Mouse (Mus musculus): ENCODE data around the gene 1700029J07Rik. TPM values are rescaled to one million over a fixed set of nuclear protein-coding genes. Genes with fewer than 3 reads are reported as not detected.

1700029J07Rik gene
- polyA plus RNA-seq, 1 experiment from 2014 or later: 1.2 TPM

DNA sequence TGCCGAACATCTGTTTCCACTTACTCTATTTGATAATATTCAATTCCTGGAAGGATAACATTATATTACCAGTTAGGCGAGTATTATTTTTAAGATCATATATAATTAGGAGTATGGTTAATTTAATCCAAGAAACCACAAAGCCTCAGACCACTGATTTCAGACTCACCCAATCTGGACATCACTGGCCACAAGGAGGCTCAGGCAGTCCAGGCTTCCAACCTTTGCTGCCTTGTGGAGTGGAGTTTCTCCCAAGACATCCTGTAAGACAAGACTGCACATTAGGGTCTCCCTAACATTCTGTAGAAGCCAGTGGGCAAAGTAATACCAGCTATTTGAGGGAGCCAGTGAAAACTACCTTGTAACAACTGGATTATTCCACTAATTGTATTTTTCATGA lies 23.2 kb upstream of the 1700029J07Rik start:
- Histone ChIP-seq H3K36me3 (peaks cover 36% of the 10 kb centered on the region), H3K4me3 (no peak overlapping the region), H3K27me3 (replicated peaks) (no peaks in the 10 kb centered on the region), H3K4me2 (peak overlapping the region; percentile 77), H3K9ac (no peak overlapping the region), H3K9me3 (replicated peaks) (no peaks in the 10 kb centered on the region), H3K4me1 (peaks cover 19% of the 10 kb centered on the region), H3K27ac (no peak overlapping the region)
- no peak for ATAC-seq
- WGBS (ENCODE audit: insufficient replicate concordance): 64% methylated on average over 2 of the region's 2 CpGs

DNA sequence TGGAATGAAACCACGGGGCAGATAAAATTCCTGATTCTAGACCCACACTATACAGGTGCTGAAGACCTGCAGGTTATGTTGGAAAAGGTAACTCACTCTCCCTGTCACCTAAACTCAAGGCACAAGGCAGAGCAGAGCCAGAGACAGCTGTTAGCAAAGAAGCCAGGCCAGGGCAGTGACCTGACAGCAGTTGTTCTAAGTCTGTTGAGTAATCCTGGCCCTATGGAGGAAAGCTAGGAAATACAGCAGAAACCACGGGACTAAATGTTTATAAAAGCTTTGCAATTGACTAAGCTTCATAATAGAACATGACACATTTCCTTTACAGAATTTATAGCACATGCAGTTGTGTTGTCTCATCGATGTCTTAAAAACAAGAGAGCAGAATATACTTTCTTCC lies 20.5 kb upstream of the 1700029J07Rik start:
- Histone ChIP-seq H3K9ac (no peak overlapping the region), H3K27me3 (replicated peaks) (no peaks in the 10 kb centered on the region), H3K4me2 (no peak overlapping the region), H3K4me1 (peaks cover 16% of the 10 kb centered on the region), H3K27ac (no peak overlapping the region), H3K4me3 (no peak overlapping the region), H3K9me3 (replicated peaks) (no peaks in the 10 kb centered on the region), H3K36me3 (peaks cover 53% of the 10 kb centered on the region)
- ATAC-seq: no peak
- 78% methylated on average over 3 of the region's 3 CpGs for WGBS (ENCODE audit: insufficient replicate concordance)

DNA sequence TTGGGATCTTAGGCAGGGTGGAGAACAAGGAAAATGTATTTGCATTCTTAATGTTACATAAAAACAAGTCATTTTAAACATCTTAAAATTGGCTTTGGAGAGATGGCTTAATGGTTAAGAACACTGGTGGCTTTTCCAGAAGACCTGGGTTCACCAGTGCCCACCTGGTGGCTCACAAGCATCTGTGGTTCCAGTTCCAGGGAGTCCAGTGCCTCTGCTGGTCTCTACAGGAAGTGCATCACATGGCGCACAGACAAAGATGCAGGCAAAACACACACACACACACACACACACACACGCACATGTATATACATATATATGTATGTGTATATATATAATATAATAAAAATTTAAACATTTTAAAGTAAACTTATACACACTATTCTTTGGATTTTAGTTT lies 19.1 kb upstream of the 1700029J07Rik start:
- WGBS (ENCODE audit: insufficient replicate concordance): 78% methylated on average over 2 of the region's 2 CpGs
- no peaks in the 10 kb centered on the region for H3K27me3 ChIP-seq (replicated peaks)
- H3K9ac ChIP-seq: no peak overlapping the region
- peaks cover 8% of the 10 kb centered on the region for H3K4me1 ChIP-seq
- peaks cover 61% of the 10 kb centered on the region for H3K36me3 ChIP-seq
- H3K9me3 ChIP-seq (replicated peaks): no peaks in the 10 kb centered on the region
- no peak overlapping the region for H3K4me3 ChIP-seq
- H3K4me2 ChIP-seq: no peak overlapping the region
- no peak for ATAC-seq
- H3K27ac ChIP-seq: no peak overlapping the region

DNA sequence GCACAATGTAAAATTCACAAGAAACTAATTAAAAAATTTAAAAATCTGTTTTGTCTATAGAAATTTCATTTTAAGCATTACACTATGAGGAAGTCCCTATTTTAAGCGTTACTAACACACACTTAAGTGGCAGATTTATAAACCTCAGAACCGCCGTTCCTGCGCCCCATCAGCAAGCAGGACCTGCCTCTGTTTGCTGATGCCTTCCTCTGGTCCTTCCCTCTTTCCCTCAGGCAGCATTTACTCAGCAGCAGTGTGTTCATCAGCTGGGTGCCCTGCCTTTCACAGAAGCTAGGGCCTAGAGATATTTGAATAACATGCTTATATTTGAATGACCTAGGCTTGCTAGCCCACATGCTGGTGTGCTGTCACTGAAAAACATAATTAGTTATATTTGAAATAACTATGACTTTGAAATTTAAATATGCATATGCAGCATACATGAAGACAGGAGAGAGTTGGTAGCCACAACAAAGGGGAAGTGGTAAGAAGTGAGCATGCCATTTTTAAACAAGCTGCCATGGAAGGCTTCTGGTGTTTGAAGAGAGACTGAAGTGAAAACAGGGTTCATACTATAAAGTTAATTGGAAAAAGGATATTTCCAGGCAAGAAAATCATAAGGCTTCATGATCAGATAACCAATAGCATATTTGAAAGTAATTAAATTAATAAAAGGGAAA lies 15.7 kb upstream of the 1700029J07Rik start:
- WGBS (ENCODE audit: insufficient replicate concordance): 64% methylated on average over 4 of the region's 4 CpGs
- H3K4me3 ChIP-seq: no peak overlapping the region
- no peak for ATAC-seq

DNA sequence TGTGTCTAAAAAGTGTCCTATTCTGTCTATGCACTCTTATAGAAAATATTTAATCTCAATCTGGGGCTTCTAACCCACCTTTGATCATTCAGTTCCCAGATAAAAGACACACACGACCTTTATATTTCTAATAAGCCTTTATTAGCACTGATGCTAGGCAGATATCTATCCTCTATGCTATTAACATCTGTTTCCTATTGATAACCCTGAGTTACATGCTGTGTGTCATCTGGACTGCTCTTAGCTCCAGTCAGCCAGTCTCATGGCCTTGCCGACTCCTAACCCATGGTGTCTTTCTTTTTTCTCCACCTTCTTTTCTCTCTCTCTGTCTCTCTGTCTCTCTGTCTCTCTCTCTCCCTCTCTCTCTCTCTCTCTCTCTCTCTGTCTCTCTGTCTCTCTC lies 13.1 kb upstream of the 1700029J07Rik start:
- no peak overlapping the region for H3K4me2 ChIP-seq
- peaks cover 7% of the 10 kb centered on the region; the same call in 1 of the 2 replicates for H3K4me1 ChIP-seq
- peak; percentile 70 for ATAC-seq
- H3K9me3 ChIP-seq (replicated peaks): no peaks in the 10 kb centered on the region
- no peaks in the 10 kb centered on the region for H3K27me3 ChIP-seq (replicated peaks)
- H3K27ac ChIP-seq: no peak overlapping the region
- 0 out of 2 replicates have a peak overlapping the region, but pooled peaks have one; percentile 29 for H3K9ac ChIP-seq
- 26% methylated on average over 2 of the region's 2 CpGs for WGBS (ENCODE audit: insufficient replicate concordance)
- H3K4me3 ChIP-seq: no peak overlapping the region
- H3K36me3 ChIP-seq: peaks cover 70% of the 10 kb centered on the region

More for the DNA sequence above, 15.7 kb upstream of the 1700029J07Rik start:
- Histone ChIP-seq H3K9ac (no peak overlapping the region), H3K9me3 (replicated peaks) (no peaks in the 10 kb centered on the region), H3K4me2 (no peak overlapping the region), H3K27me3 (replicated peaks) (no peaks in the 10 kb centered on the region), H3K27ac (no peak overlapping the region), H3K4me1 (peaks cover 7% of the 10 kb centered on the region; the same call in 1 of the 2 replicates), H3K36me3 (peaks cover 66% of the 10 kb centered on the region)

DNA sequence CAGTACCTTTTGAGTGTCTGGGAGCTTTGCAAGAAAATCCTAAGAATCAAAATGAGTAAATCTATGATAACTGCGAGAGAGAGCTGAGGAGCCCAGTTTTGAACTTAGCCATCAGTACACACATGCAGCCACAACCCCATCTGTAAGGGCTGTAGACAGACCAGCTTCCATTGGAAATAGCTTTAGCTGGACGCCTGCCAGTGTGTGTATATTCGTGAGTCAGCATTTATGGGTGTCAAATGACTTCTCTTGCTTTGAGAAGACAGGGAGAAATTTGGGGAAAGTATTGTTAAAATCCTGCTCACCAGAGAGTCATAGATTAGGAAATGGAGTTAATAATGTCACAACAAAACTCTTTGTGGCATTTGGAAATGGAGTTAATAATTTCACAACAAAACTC lies 11.6 kb upstream of the 1700029J07Rik start:
- WGBS (ENCODE audit: insufficient replicate concordance): 78% methylated on average over 3 of the region's 3 CpGs
- H3K27me3 ChIP-seq (replicated peaks): no peaks in the 10 kb centered on the region
- no peak for ATAC-seq
- peaks cover 79% of the 10 kb centered on the region for H3K36me3 ChIP-seq
- no peak overlapping the region for H3K9ac ChIP-seq
- no peak overlapping the region for H3K4me2 ChIP-seq
- peaks cover 7% of the 10 kb centered on the region; the same call in 1 of the 2 replicates for H3K4me1 ChIP-seq
- H3K27ac ChIP-seq: no peak overlapping the region
- H3K9me3 ChIP-seq (replicated peaks): no peaks in the 10 kb centered on the region
- no peak overlapping the region for H3K4me3 ChIP-seq

DNA sequence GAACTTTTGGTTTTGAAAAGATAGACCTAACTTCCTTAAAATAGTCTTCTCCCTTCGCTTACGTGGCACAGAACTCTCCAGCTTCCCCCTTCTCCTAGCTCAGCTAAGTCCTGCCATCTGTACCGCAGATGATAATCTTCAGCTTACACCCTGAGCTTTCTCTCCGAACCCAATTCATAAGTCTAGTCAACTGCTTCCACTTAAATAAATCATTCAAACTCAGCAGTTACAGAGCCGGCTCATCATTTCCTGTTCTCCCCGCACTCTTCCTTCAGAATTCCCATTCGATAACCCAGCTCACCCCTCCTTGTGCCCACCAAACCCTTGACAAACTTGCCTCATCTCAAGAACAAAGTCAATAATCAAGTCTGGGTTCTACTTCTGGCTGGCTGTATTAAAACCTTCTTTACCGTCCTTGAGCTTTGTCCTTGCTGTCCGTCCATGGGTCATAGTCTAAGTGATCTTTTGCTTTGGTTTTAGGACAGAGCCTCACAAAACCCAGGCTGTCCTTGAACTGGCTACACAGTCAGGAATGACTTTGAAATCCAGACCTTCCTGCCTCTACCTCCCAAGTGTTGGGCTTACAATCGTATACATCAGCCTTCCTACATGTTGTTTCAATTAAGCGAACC lies 901 bp upstream of the 1700029J07Rik start:
- H3K4me1 ChIP-seq: peaks cover 17% of the 10 kb centered on the region
- peaks cover under 1% of the 10 kb centered on the region; the same call in 1 of the 2 replicates for H3K9me3 ChIP-seq (replicated peaks)
- ATAC-seq: peak; percentile 42
- peak overlapping the region; percentile 70 for H3K4me3 ChIP-seq
- H3K27ac ChIP-seq: peak overlapping the region; percentile 66; the same call in 1 of the 2 replicates
- peaks cover 35% of the 10 kb centered on the region for H3K36me3 ChIP-seq
- H3K9ac ChIP-seq: peak overlapping the region; percentile 69
- H3K27me3 ChIP-seq (replicated peaks): no peaks in the 10 kb centered on the region
- 36% methylated on average over 11 of the region's 11 CpGs for WGBS (ENCODE audit: insufficient replicate concordance)
- peak overlapping the region; percentile 74 for H3K4me2 ChIP-seq

DNA sequence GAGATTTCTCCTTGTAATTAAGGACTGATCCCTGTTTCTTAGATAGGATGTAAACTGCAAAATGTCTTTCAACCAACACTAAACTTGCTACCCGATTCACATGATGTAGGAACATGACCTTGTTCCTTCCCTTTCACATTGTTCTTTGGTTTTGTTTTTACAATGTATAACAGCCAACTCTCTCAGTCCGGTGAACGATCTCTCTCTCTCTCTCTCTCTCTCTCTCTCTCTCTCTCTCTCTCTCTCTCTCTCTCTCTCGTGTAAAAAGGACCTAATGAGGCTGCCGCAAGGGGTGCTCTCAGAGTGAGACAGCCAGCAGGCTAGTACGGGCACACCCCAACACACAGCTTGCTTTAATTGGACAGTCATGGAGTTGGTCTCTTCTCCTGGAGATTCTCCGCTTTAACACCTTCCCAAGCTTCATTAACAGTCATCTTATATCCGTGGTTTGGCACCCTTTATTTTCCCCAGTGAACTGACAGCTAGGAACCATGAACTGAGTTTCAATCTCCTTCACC lies 1.0 kb downstream of the 1700029J07Rik start:
- Histone ChIP-seq H3K9ac (peak overlapping the region; percentile 70; the same call in 1 of the 2 replicates), H3K4me3 (no peak overlapping the region), H3K36me3 (peaks cover 24% of the 10 kb centered on the region), H3K9me3 (replicated peaks) (peaks cover 5% of the 10 kb centered on the region; the same call in 1 of the 2 replicates), H3K27me3 (replicated peaks) (no peaks in the 10 kb centered on the region), H3K4me2 (peak overlapping the region; percentile 74), H3K27ac (0 out of 2 replicates have a peak overlapping the region, but pooled peaks have one; percentile 61), H3K4me1 (peaks cover 17% of the 10 kb centered on the region)
- 67% methylated on average over 8 of the region's 8 CpGs for whole genome bisulfite sequencing (ENCODE audit: insufficient replicate concordance)
- ATAC-seq: no peak

DNA sequence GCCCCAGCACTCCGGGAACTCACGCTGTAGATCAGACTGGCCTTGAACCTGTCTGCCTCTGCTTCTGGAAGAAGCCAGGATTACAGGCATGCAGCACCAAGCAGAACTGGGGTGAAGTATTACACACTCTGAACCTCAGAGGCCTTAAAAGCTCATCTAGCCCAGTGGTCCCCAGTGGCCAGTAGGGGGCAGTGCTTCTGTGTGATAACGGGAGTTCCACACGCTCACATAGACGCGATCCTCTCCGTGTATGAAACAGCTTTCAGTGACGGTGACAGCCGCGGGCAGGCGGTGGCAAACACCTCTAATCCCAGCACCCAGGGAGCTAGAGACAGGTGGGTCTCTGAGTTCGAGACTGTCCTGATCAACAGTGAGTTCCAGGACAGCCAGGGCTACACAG lies 4.2 kb downstream of the 1700029J07Rik start:
- H3K4me1 ChIP-seq: peaks cover 10% of the 10 kb centered on the region
- WGBS (ENCODE audit: insufficient replicate concordance): 87% methylated on average over 12 of the region's 12 CpGs
- H3K4me3 ChIP-seq: no peak overlapping the region
- H3K4me2 ChIP-seq: no peak overlapping the region
- H3K9me3 ChIP-seq (replicated peaks): peaks cover 5% of the 10 kb centered on the region; the same call in 1 of the 2 replicates
- H3K9ac ChIP-seq: no peak overlapping the region
- no peak for ATAC-seq
- H3K36me3 ChIP-seq: peaks cover 6% of the 10 kb centered on the region
- H3K27ac ChIP-seq: no peak overlapping the region
- no peaks in the 10 kb centered on the region for H3K27me3 ChIP-seq (replicated peaks)

DNA sequence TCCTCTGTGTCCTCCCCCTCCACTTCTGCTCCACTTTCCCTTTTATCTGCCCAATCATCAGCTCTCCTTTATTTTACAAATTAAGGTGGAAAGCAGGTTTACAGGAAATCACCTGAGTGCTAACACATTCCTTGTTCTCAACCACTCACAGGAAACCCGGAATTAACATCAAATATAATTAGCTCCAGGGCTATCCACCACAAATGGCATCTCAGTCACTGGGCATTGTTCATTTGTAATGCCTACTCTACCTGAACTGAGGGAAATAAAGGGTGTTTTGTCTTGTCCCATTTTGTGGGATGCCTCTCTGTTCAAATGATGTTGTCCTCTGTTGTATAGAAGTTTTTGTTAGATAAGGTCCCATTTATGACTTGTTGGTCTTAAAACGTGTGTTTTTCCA lies 24.4 kb downstream of the 1700029J07Rik start:
- Histone ChIP-seq H3K27ac (no peak overlapping the region), H3K9me3 (replicated peaks) (no peaks in the 10 kb centered on the region), H3K4me1 (no peaks in the 10 kb centered on the region), H3K27me3 (replicated peaks) (no peaks in the 10 kb centered on the region), H3K9ac (no peak overlapping the region), H3K4me2 (no peak overlapping the region), H3K4me3 (no peak overlapping the region), H3K36me3 (no peaks in the 10 kb centered on the region)
- ATAC-seq: no peak
- WGBS (ENCODE audit: insufficient replicate concordance): 46% methylated on average over 2 of the region's 2 CpGs

DNA sequence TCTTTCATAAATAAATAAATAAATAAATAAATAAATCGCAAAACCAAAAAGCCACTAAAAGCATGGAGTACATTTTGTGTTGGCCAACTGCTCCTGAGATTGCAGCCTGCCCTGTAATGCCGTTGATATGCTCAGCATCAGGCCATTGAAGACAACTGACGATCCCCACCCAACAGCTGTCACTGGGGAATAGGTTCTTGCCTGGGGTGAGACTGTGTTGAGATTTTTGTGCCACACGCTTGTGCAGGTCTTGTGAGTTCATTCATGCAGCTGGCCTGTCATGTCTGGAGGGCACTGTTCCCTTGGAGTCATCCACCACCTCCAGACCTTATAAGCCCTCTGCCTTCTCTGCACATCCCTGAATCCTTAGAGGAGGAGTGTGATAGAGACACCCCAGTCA lies 28.8 kb downstream of the 1700029J07Rik start:
- Histone ChIP-seq H3K9ac (no peak overlapping the region), H3K4me3 (no peak overlapping the region), H3K4me2 (no peak overlapping the region), H3K36me3 (no peaks in the 10 kb centered on the region), H3K9me3 (replicated peaks) (no peaks in the 10 kb centered on the region), H3K4me1 (no peaks in the 10 kb centered on the region), H3K27me3 (replicated peaks) (no peaks in the 10 kb centered on the region), H3K27ac (no peak overlapping the region)
- 73% methylated on average over 4 of the region's 4 CpGs for WGBS (ENCODE audit: insufficient replicate concordance)
- no peak for ATAC-seq

DNA sequence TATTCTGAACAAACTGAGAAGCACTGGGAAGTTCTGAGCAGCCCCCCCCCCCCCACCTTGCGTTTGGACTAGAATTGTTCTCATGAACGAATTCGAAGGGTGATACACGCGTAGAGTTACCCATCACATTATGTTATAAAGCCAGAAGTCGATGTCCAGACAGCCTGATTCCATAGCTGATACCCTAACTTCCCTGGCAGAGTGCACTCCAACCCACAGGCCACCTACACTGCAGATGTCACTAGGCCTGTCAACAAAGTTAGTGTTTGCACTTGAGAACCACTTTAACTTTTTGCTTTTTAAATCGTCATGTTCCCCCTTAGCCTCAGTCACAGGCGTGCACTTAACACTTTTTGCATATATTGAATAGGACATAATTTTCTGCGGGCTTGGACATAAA lies 38.1 kb downstream of the 1700029J07Rik start:
- no peak overlapping the region for H3K9ac ChIP-seq
- no peak overlapping the region for H3K4me3 ChIP-seq
- H3K36me3 ChIP-seq: no peaks in the 10 kb centered on the region
- no peak overlapping the region for H3K4me2 ChIP-seq
- no peak overlapping the region for H3K27ac ChIP-seq
- H3K27me3 ChIP-seq (replicated peaks): 0 out of 2 replicates have a peak, but pooled peaks cover 4% of the 10 kb centered on the region
- no peak for ATAC-seq
- H3K9me3 ChIP-seq (replicated peaks): no peaks in the 10 kb centered on the region
- 66% methylated on average over 9 of the region's 9 CpGs for WGBS (ENCODE audit: insufficient replicate concordance)
- no peaks in the 10 kb centered on the region for H3K4me1 ChIP-seq

Data from liver, embryonic 12.5 days (tissue).